Mouse (Mus musculus) stomach, postnatal 0 days (tissue): ENCODE results near the gene Fcrlb. TPM values are rescaled to one million over a fixed set of nuclear protein-coding genes. Genes with fewer than 3 reads are reported as not detected.
A peak's percentile ranks its signal among the peaks of the same experiment; 100 is the strongest.

ENCODE experiments used
- ATAC-seq: fragments of 200-750 bp; cut with Nextera tagmentation; 2 replicates; pipeline ENCODE4 v1.8.0; 2017; ENCODE audit not compliant: low FRiP score, low TSS enrichment
- DNase-seq: peaks from one replicate; pipeline ENCODE4 v3.0.0-alpha.2; 2016; ENCODE audit warnings: low spot score
- H3K27ac ChIP-seq: fragments of 300-500 bp; sonication (generic); replicated peaks from 2 replicates; pipeline ENCODE4 v1.5.1; 2014; ENCODE audit warnings: mild to moderate bottlenecking, control low read depth
- H3K27me3 ChIP-seq: fragments of 300-500 bp; sonication (generic); 2 replicates; pipeline ENCODE4 v1.6.1; 2014; ENCODE audit warnings: low read length; ENCODE audit not compliant: control insufficient read depth, insufficient read depth
- H3K36me3 ChIP-seq: fragments of 300-500 bp; sonication (generic); 2 replicates; pipeline ENCODE4 v1.6.1; 2014; ENCODE audit warnings: low read length, mixed read lengths; ENCODE audit not compliant: control insufficient read depth, insufficient read depth
- H3K4me1 ChIP-seq: fragments of 300-500 bp; sonication (generic); replicated peaks from 2 replicates; pipeline ENCODE4 v1.6.1; 2014; ENCODE audit warnings: antibody characterized with exemption; ENCODE audit not compliant: control insufficient read depth, insufficient read depth
- H3K4me2 ChIP-seq: fragments of 300-500 bp; sonication (generic); replicated peaks from 2 replicates; pipeline ENCODE4 v1.6.1; 2014; ENCODE audit warnings: low read depth, mild to moderate bottlenecking, control low read depth, moderate library complexity
- H3K4me3 ChIP-seq: fragments of 300-500 bp; sonication (generic); 2 replicates; pipeline ENCODE4 v1.5.1; 2014; ENCODE audit warnings: low read depth, low read length, control low read depth
- H3K9ac ChIP-seq: fragments of 300-500 bp; sonication (generic); 2 replicates; pipeline ENCODE4 v1.6.1; 2014; ENCODE audit warnings: mild to moderate bottlenecking, low read length, control low read depth, mixed read lengths
- H3K9me3 ChIP-seq: fragments of 300-500 bp; sonication (generic); 2 replicates; pipeline ENCODE4 v1.6.1; 2016; ENCODE audit warnings: low read length; ENCODE audit not compliant: control insufficient read depth
- CTCF ChIP-seq: IDR thresholded peaks from 2 replicates; pipeline ENCODE4 v1.5.1; 2016; ENCODE audit warnings: antibody characterized with exemption, low read depth, mild to moderate bottlenecking, moderate library complexity
- EP300 ChIP-seq: optimal IDR thresholded peaks from 2 replicates; pipeline ENCODE3; 2016; ENCODE audit warnings: antibody characterized with exemption
- WGBS: fragments of 180-500 bp; shearing (Covaris S2); extraction: QIAGEN DNeasy Blood & Tissue Kit; methylation state at CpG from one replicate; pipeline ENCODE4 v1.1.7; 2014; 5-methylcytosine and 5-hydroxymethylcytosine counted together
- polyA plus RNA-seq: library from polyadenylated mRNA; unstranded; fragments of >200 nt; fragmentation: Nextera tagmentation; extraction: Ambion mirVana; gene quantifications from 2 replicates; pipeline ENCODE4 v1.2.1, GENCODE M21; 2015

Gene Fcrlb
- polyA plus RNA-seq, 1 experiment from 2014 or later, result 0.12 TPM

DNA sequence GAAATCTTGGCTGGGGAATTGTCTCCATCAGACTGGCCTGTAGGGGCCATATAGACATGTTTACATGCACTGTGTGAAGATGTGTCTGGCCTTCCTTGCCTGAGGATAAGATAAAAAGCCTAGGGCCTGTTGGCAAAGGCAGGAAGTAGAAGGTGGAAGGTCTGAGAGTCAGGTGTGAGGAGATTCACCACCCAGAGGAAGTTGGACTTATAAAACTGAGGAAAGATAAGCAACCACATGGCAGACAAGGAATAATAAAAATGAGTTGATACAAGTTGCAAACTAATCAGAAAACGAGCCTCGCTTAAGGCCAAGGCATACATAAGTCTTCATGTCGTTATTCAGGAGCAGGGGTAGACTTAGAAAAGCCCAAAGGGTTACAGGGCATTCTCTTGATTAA lies 37.1 kb downstream of the Fcrlb start:
- Histone ChIP-seq H3K27ac (no peak overlapping the region), H3K27me3 (no peaks in the 10 kb centered on the region), H3K4me3 (no peak overlapping the region), H3K9ac (no peak overlapping the region), H3K4me2 (no peak overlapping the region), H3K4me1 (no peaks in the 10 kb centered on the region), H3K9me3 (no peaks in the 10 kb centered on the region), H3K36me3 (peaks cover 3% of the 10 kb centered on the region; the same call in 1 of the 2 replicates)
- DNase-seq (no peak), ATAC-seq (no peak)
- WGBS, result 70% methylated on average over 3 of the region's 3 CpGs
- TF ChIP-seq CTCF (no peak), EP300 (no peak)

DNA sequence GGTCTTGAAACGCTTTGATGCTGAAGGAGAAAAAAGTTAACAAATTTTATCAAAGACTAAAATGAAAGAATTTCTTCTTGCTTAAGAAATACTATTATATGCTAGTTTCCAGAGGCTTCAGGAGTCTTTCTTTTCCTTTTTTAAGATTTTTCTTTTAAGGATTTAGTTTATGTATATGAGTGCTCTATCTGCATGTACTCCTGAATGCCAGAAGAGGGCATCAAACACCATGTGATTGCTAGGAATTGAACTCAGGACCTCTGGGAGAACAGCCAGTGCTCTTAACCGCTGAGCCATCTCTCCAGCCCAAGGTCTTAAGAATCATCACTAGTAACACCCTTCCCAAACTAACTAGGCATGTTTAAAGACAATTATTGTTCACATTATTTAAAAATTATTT lies 40.8 kb downstream of the Fcrlb start:
- no peak for TF ChIP-seq EP300
- TF ChIP-seq CTCF, result peak; percentile 20; the same call in 1 of the 2 replicates
- no peak overlapping the region for H3K27ac ChIP-seq
- no peak for ATAC-seq
- H3K9me3 ChIP-seq, result no peaks in the 10 kb centered on the region
- H3K9ac ChIP-seq, result no peak overlapping the region
- H3K36me3 ChIP-seq, result no peaks in the 10 kb centered on the region
- no peak overlapping the region for H3K4me3 ChIP-seq
- no peak for DNase-seq
- no peak overlapping the region for H3K4me2 ChIP-seq
- H3K4me1 ChIP-seq, result no peaks in the 10 kb centered on the region
- no peaks in the 10 kb centered on the region for H3K27me3 ChIP-seq
- 92% methylated on average over 2 of the region's 2 CpGs for WGBS

DNA sequence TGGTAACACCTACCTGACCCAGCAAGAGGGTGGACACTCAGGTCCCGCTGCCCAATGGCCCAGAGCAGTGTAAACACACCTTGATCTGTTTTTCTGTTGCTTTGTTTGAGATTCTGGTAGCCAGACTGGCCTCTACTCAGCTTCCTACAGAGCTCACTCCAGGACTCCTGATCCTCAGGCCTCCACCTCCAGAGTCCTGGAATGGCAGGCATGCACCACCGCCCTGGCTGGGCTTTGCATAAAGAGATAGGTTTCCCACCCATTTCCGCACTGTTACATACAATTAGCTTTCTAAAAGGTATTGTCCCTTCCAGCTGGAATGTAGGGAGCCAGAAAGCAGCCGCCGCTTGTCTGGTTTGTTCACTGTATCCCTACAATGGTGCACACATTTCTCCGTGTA lies 41.3 kb downstream of the Fcrlb start:
- no peaks in the 10 kb centered on the region for H3K9me3 ChIP-seq
- H3K4me1 ChIP-seq, result 0 out of 2 replicates have a peak, but pooled peaks cover 3% of the 10 kb centered on the region
- H3K4me3 ChIP-seq, result no peak overlapping the region
- DNase-seq (no peak), ATAC-seq (no peak)
- TF ChIP-seq EP300 (no peak), CTCF (no peak)
- H3K36me3 ChIP-seq, result no peaks in the 10 kb centered on the region
- H3K27me3 ChIP-seq, result no peaks in the 10 kb centered on the region
- WGBS, result 70% methylated on average over 6 of the region's 6 CpGs
- no peak overlapping the region for H3K9ac ChIP-seq
- no peak overlapping the region for H3K27ac ChIP-seq
- H3K4me2 ChIP-seq, result no peak overlapping the region

GRCm38 (mm10) chr1:170868905-170869283 lies 43.8 kb downstream of the Fcrlb start:
- Histone ChIP-seq H3K4me1 (0 out of 2 replicates have a peak, but pooled peaks cover 3% of the 10 kb centered on the region), H3K27ac (no peak overlapping the region), H3K4me2 (peak overlapping the region; percentile 77), H3K9me3 (no peaks in the 10 kb centered on the region), H3K36me3 (no peaks in the 10 kb centered on the region), H3K27me3 (no peaks in the 10 kb centered on the region), H3K9ac (peak overlapping the region; percentile 59), H3K4me3 (peak overlapping the region; percentile 87)
- WGBS, result 11% methylated on average over 14 of the region's 14 CpGs
- no peak for DNase-seq
- ATAC-seq, result 0 out of 2 replicates have a peak, but pooled peaks have one; percentile 14
- TF ChIP-seq EP300 (no peak), CTCF (no peak)

DNA sequence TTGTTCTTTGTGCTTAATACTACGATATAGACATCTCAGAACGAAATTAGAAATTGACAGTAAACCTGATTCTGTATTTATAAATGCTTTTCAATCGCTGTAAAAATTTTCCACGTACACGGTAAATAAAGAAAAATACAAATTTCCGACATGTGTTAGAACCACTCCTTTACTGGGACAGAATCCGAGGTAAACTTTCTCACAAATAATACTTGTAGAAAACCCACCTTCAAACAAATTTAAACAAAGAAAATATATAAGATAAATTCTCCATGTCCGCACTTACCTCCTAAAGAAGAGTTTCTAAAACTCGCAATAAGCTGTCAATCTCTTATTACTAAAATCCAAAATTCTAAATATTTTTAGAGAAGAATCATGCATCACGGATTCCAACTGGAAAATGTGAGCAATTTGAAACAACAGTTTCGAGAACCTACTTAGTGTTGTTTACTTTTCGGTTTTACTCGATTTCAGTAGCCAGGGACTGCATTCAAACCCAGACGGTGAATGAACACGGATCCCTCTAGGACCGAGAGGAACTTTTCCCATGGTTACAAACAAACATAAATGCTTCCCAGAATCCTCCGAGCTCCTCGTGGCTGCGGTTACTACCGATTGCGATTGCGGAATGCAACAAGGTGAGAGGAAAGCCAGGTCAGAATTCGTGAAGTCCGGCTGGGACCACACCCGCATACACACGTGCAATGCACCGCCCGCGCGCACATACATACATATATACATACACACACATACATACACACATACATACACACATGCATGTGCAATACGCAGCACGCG lies 44.4 kb downstream of the Fcrlb start:
- DNase-seq (peak; percentile 83), ATAC-seq (peak; percentile 87)
- Histone ChIP-seq H3K4me1 (0 out of 2 replicates have a peak, but pooled peaks cover 3% of the 10 kb centered on the region), H3K27ac (0 out of 2 replicates have a peak overlapping the region, but pooled peaks have one; percentile 30), H3K36me3 (no peaks in the 10 kb centered on the region), H3K9me3 (no peaks in the 10 kb centered on the region), H3K4me2 (peak overlapping the region; percentile 77), H3K4me3 (peak overlapping the region; percentile 87), H3K27me3 (no peaks in the 10 kb centered on the region), H3K9ac (peak overlapping the region; percentile 83)
- TF ChIP-seq EP300 (no peak), CTCF (no peak)
- whole genome bisulfite sequencing, result under 1% methylated on average over 33 of the region's 33 CpGs

DNA sequence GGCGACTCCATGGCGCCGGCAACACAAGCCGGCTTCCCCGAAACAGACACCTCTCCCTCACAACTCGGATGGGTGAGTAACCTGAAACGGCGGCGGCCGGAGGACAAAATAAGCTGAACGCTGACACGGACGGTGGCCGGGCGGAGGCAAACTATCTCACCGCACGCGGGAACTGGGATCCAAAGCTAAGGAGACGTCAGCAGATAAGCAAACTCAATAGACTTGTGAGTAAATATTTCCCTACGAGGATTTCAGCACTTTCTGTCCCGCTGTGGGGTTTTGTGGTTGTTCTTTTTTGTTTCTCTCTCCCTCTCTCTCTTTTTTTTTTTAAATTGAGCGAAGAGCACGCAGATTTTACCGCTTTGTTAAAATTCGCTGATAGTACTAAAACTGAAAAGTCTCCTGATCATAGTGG lies 45.0 kb downstream of the Fcrlb start, which contains the start of gene Atf6:
Gene Atf6 (minus strand): TSS at position 81 of the 415 bp plus-strand sequence.
- Histone ChIP-seq H3K27ac (peak within 1 kb of the TSS; percentile 82), H3K9me3 (no peaks in the 10 kb centered on the region), H3K4me1 (0 out of 2 replicates have a peak, but pooled peaks cover 3% of the 10 kb centered on the region), H3K4me2 (peak within 1 kb of the TSS; percentile 77), H3K9ac (peak within 1 kb of the TSS; percentile 83), H3K36me3 (no peaks in the 10 kb centered on the region), H3K27me3 (no peaks in the 10 kb centered on the region), H3K4me3 (peak within 1 kb of the TSS; percentile 87)
- ATAC-seq (peak; percentile 84), DNase-seq (peak; percentile 95)
- TF ChIP-seq EP300 (peak; percentile 50), CTCF (no peak; the same call in 1 of the 2 replicates)
- 0% methylated on average over 25 of the region's 25 CpGs for WGBS
